Mouse (Mus musculus): ENCODE results near the gene Syt8.

Syt8 gene

DNA sequence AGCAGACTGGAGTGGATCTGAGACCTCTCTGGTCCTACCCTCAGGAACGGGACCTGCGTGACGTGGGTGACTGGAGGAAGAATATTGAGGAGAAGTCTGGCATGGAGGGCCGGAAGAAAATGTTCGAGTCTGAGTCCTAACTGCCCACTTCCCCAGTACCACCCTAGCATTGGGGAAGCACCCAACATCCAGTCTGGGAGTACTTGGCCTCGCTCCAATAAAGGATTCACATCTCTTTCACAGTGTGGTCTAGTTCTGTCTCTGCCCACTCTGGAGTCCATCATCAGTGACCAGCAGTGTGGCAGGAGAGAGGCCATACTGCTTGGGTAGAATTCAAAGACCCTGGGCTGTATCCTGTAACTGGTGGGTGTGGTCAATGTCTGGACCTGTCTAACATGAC is 9.5 kb downstream of the Syt8 start:
- in situ Hi-C loops (cut with MseI, MboI): no loop called here

DNA sequence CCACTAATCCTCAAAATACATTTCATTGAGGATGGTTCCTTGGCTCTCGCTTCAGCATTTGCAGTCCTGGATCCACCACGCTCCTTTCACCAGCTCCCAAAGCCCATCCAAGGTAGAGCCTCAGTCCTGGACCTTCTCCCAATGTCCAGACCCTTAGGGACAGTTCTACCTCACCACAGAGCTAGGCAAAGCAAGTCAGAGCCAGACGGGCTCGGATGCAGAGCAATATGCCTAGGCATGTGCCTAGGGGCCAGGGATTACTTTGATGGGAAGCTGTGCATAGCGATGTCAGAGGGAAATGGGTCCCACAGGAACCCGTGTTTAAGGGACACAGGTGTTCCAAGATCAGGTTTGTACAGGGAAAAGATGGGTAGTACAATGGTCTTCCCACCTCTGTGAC is 10.7 kb downstream of the Syt8 start:
- in situ Hi-C loops (cut with MseI, MboI): no loop called here

DNA sequence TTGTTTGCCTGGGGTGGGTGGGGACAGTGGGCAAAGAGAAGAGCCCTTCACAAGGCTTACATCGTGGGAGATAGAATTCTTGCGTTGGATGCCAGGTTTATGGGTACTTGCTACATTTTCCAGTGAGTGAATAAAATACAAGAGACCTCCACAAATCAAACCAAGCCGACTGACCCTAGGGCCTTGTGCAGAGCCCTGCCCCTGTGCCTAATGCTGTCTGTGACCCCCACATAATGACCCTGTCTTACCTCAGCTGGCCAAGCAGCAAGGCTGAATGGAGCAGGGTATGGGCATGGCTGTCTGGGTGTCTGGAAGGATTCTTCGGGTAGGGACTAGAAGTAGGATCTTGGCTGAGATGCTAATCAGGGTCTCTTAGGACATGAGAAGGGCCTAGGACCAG is 11.6 kb downstream of the Syt8 start:
- in situ Hi-C loops (cut with MseI, MboI): no loop called here

DNA sequence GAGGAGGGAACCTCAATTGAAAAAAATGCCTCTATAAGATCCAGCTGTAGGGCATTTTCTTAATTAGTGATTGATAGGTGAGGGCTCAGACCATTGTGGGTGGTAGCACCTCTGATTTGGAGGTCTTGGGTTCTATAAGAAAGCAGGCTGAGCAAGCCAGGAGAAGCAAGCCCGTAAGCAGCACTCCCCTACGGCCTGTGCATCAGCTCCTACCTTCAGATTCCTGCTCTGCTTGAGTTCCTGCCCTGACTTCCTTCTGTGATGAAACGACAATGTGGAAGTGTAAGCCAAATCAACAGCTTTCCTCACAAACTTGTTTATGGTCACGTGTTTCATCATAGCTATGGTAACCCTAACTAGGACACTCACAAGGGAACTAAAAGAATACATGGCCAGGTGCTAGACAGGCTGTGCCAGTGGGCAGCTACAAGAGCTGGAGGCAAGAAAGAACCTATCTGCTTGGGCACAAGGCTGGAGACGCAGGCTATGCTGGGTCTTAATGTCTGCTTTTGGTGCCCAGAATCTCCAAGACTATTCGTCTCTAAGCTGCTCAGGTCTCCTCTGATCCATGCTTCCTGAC is 14.5 kb downstream of the Syt8 start:
- in situ Hi-C loops (cut with MseI, MboI): no loop called here

DNA sequence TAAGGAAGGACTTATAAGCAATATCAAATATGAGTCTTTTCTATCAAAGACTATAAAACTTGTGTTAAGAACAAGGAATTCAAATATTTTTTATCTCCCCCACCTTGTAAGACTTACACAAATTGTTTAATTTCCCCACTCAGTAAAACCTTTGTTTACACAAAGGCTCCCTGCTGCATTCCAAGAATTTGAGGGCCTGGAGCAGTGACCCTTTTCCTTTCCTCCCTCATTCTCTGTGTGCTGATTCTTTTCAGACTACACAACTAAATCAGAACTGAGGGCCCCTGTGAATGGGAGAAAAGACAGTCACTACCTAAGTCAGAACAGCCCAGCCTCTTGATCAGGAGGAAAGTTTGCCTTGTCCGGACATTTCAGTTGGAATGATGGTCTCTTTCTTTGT is 20.1 kb downstream of the Syt8 start:
- in situ Hi-C loops (cut with MseI, MboI): no loop called here

DNA sequence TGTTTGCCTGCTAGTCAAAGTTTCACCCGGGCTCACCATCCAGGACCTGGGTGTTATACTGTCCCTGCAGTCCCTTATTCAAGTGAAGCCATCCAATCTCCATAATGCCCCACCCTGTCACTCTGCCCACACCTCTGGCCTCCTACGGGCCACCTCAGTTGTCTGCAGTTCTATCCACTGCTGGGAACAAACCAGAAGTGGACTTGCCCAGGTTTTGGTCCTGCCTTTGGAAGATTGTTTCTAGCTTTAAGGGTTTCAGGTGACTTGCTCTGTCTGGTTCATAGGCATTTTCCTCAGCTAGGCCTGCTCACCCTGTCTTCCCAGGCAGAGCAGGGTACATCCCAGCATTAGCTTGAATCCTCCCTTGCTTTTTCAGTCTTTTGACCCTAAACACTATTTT is 20.6 kb downstream of the Syt8 start:
- in situ Hi-C loops (cut with MseI, MboI): no loop called here

DNA sequence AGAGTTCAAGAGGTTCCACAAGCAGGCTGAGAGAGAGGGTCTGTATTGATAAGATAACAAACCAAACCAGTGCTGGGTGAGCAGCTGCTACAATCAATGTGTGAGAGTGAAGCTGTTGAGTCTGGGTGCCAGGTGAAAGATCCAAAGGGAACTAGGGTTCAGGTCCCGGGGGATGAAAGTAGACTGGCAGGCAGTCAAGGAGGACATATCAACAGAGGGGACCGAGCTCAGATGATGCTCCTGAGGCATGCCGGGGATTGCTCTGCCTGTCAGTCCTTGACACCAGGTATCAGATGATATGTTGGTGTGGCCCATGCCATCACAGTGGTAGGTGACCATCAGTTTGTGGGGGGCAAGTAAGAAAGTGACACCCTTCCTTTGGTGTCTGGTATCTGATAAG is 22.2 kb downstream of the Syt8 start:
- in situ Hi-C loops (cut with MseI, MboI): no loop called here

DNA sequence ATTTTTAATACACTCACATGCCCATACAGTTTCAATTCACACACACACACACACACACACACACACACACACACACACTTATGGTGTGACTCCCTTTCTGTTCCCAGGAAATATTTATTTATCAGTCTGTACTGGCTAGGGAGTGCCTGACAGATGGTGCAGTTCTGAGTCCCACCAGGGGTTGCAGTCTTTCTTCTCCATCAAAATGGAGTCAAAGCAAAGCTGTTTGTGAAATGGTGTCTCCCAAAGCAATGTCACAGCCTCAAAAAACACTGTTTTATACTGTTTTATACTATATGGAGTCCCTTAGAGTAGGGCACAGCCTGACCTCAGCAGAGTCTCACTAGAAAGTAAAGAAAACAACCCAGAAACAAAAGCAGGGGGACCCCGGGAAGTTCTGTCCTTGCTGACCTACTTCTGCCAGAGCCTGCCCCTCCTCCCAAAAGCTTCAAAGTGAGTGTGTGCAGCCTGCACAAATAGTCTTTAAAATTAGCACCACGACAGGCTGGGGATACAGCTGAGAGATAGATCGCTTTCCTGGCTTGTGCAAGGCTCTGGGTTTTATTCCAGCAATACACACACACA is 22.7 kb downstream of the Syt8 start:
- in situ Hi-C loops (cut with MseI, MboI): no loop called here

DNA sequence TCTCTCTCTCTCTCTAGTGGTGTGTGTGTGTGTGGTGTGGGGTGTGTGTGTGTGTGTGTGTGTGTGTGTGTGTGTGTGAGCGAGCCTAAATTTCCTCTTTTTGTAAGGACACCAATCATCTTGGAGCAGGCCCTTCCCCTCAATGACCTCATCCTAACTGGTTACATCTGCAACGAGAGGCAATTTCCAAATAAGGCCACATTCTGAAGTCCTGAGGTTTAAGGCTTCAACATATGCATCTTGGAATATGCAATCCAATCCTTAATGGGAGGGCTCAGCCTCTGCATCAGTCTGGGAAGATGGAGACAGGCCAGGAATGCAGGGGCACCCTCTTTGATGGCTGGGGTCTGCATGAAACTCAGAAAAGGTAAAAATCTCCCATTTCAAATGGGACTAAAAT is 23.4 kb downstream of the Syt8 start:
- in situ Hi-C loops (cut with MseI, MboI): no loop called here

DNA sequence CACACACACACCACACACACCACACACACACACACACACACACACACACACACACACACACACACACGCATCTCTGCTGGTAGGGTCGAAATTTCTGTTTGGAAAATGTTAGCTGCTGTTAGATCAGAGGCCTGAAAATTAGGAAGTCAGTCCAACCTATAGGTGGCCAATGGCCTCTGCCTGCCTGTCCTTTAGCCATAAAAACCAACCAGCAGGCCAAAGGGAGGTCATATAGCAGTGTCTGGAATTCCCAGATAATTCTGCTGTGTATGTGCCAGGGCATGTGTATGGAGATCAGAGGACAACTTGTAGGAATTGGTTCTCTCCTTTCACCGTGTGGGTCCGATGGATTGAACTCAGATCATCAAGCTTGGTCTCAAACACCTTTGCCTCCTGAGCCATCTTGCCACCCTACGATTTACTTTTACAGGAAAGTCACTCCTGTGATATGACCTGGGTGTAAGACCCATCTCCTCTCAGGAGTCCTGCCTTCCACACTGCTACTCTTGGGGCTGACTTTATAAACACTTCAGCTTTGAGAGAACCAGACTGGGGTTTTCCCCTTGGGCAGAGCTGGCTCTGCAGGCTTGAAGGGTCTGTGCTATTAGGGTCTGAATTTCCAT is 24.1 kb downstream of the Syt8 start:
- in situ Hi-C loops (cut with MseI, MboI): no loop called here

DNA sequence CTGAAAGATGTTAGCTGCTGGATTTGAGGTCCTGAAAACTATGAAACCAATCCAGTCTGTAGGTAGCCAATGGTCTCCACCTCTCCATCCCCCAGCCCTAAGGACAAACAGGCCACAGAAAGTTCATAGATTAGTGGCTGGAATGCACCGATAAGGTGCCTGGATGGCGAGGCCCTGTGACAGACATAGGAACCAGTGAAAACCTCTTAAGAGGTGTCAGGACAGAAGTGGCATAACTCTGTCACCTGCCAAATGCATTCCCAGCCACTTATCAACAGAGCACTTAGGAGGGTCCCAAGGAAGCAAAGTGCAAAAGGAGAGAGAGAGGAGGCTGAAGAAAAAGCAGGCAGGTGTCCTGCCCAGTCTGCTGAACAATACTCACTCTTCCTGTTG is 24.6 kb downstream of the Syt8 start:
- in situ Hi-C loops (cut with MseI, MboI): no loop called here

DNA sequence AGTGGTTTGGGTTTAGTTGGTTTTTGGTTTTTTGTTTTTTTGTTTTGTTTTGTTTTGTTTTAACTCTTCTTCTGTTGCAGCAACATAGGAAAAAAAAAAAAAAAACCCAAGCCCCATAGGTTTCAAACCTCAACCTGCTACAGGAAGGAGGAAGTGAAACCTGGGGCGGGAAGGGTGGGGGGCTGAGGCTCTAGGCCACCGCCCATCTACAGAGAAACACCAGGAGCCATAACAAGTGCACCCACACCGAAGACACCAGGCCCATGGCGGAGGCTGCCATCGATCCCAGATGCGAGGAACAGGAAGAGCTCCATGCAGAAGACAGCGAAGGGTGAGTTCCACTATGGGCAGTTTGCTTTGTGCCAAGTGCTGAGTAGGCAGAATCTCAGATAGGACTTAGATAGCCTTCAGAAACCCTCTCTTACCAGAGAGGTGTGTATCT is 26.0 kb downstream of the Syt8 start, which contains the start of gene Lsp1:
Gene Lsp1 (plus strand): TSS at position 174 of the 442 bp plus-strand sequence.
- in situ Hi-C loops (cut with MseI, MboI): no loop called here

DNA sequence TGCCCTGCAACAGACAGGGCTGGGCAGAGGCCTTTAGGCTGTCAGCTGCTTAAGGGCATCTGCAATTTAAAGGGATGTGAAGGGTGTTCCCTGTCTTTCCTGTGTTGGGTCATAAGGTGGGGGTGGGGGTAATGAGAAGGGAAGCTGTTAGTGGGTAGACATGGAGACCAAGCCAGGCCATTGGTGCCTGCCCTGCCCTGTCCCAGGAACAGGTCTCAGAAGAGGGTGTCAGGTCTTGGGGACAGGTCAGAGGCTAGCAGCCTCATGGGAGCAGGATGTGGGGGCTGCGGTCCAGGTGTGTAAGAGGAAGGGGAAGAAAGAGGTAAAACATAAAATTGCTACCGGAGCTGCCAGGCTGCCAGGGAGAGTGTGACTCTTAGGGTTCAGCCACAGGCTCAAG is 26.8 kb downstream of the Syt8 start:
- in situ Hi-C loops (cut with MseI, MboI): no loop called here

DNA sequence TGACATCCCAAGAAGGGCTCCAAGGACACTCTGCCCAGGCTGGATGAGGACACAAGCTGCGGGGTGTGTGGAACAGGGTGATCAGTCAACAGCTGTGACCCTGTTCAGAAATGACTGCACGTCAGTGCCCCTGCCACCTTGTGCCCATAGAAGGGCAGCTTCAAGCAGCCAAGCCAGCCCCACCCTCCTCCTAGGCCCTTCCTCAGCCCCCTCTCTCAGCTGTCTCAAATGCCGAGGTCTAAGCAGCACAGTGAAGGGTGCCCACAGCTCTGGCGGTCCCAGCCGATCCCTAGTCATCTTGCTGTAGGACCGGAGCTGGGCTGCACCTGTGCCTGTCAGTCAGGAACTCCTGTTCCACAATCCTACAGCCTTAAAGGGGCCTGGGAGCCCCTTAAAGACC is 27.5 kb downstream of the Syt8 start:
- in situ Hi-C loops (cut with MseI, MboI): no loop called here

DNA sequence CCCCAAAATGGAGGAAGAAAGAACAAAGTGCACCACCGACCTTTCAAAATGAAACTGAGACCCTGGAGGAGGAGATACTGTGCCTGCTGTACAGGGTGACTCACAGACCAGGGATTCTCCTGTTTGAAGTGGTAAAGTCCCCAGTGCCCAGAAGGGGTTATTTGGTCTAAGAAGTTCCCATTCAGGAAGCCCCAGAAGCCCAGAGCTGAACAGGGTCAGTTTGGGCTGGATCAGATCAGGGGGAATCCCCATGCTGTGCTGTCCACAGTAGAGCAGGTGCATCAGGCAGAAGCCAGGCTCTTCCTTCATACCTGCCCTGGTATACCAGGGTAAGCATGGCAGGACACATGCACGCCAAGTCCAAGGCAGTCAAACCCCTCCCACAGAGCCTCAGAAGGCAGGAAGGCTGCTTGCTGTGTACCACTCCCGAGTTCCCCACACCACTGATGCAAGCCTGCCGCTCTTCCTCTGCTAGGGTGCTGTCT is 28.0 kb downstream of the Syt8 start:
- in situ Hi-C loops (cut with MseI, MboI): no loop called here

DNA sequence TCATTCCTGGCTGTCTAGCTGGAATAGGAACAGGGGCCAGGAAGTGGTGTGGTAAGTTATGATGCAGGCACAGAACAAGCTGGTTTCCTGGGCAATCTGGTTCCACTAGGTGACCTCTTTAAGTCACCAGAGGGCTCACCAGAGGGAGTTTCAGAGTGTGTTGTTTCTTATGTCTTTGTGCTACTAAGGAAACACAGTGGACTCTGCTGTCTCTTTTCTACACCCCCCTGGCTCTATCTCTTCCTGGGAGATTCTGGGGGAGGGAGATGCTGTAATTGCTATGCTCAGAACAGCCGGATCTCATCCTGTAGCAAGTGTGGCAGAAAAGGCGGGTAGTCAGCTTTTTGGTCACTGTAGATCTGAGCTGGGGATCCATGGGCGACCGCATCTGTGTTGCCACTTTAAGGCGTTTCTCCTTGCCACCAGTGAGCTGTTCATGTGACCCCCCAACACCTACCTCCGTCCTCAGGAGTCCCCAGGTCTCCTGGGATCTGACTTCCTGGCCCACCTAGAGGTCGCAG is 35.6 kb downstream of the Syt8 start:
- in situ Hi-C loops (cut with MseI, MboI): no loop called here

DNA sequence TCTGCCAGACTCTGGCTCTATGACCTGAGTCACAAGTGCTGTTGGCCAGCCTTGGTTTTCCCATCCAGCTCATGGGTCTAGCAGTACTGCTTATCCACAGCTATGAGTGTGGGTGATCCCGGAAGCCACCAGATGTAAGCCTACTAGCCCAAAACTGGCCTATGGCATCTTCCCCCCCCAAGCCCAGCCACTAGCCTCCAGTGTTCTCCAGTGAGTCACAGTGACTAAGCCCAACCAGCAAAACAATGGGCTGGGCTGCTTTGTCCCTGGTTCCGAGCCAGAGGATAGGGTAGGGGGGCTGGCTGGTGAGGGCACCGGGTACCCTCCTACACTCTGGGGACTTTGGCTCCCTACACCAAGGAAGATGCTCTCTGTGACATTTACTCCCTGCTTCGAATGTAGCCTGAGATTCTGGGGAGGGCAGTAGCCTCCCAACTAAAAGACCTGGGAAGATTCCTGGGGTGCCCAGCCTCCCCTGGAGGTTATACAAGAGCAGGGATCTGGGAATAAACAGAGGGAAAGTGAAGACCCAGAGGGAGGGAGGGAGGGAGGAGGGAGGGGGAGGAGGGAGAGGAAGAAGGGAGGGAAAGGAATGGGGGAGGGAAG is 36.3 kb downstream of the Syt8 start:
- in situ Hi-C loops (cut with MseI, MboI): no loop called here

DNA sequence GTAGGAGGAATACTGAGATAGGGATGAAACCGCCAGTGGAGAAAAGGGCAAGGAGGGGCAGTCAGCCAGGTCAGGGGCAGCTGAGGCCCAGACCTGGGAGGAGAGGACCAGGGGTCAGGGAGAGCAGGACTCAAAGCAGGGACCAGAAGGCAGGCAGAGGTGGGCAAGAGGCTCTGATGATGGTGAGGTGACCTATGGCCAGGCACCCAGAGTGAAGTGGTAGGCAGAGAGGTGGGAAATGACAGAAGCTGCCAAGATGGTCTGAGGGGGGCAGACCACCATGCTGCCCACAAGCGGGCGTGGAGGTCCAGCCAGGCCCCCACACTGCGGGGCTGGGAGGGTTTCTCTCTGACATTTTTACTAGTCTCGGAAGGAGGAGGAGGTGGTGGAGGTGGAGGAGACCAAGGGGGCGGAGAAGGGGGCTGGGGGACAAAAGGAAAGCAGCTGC is 36.8 kb downstream of the Syt8 start:
- in situ Hi-C loops (cut with MseI, MboI): no loop called here

DNA sequence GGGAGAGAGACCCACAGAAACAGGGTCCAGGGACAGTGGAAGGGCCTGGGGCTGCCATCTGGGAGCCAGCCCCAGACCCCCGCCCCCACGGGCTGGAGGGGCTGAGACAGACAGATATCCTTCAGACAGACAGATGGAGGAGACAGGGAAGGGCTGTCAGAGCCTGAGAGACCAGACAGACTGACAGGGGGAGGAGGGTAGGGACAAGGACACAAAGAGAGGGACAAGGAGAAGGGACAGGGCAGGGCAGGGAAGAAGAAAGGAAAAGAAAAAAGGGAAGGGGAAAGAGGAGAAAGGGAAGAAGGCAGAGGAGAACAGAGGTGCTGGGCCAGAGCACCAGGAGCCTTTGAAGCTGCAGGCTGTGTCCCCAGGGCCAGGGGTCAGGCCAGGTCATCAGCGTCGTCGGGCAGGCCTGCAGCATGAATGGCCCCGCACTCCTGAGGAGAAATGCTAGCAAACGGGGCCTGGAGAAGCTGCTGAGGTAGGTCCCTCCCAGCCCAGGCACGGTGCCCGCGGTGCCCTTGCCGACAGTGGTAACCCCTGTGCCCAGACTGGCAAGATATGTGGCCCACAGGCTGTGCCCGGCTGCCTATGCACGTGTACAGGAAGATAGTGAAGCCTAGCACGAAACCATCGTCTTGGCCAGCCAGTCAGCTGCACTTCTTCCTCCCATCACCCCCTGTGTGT is 37.4 kb downstream of the Syt8 start:
- in situ Hi-C loops (cut with MseI, MboI): no loop called here

DNA sequence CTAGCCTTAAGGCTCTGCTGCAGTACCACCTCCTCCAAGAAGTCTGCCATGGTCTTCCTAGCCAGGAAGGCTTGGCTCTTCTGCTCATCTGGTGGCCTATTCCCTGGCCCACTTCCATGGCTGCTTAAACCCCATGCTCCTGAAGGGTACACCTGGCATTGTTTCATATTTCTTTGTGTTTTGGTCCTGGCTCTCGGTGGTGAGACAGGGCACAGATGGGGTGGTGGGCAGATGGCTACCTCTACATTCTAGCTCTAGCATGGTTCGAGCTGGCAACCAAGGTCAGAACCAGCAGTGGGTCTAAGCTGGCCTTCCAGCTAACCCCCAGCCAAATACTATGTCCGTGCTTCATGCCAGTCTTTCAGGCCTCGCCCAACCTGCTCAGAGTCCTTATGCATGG is 38.3 kb downstream of the Syt8 start:
- in situ Hi-C loops (cut with MseI, MboI): no loop called here

DNA sequence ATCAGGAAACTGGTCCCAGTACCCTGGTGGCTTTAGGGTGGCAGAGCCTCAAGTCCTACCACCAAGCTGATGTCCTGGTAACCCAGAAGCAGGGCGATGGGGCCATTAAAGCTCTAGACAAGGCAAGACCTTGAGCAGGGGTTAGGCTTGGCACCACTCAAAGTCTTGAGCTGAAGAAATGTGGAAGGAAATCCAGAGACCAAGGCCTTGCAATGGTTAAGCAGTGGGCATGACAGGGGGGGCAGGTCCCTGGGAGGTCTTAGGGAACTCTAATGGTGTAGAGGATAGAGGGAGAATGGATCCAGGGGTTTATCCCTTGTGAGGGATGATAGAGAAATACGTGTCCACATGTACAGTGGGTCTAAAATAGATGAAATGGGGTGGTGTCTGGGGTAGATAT is 38.8 kb downstream of the Syt8 start:
- in situ Hi-C loops (cut with MseI, MboI): no loop called here

DNA sequence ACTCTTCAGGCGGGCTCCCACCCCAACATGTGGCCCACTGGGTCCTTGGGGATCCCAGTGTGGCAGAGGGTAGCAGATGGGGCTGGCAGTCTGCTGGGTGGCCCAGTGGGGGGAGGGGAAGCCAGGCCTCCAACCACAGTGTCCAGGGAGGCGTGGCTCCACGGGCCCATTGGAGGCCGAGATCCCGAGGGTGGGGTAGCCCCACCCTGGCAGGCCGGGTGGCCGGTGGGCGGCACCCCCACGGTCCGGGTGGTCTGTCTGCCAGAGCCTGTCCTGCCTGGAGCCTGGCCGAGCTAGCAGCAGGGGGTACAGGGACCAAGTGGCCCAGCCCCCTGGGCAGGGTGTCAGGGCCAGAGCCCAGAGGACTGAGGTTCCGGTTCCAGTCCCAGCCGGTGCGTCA is 40.1 kb downstream of the Syt8 start:
- in situ Hi-C loops (cut with MseI, MboI): no loop called here
